In the genomic region with DNA sequence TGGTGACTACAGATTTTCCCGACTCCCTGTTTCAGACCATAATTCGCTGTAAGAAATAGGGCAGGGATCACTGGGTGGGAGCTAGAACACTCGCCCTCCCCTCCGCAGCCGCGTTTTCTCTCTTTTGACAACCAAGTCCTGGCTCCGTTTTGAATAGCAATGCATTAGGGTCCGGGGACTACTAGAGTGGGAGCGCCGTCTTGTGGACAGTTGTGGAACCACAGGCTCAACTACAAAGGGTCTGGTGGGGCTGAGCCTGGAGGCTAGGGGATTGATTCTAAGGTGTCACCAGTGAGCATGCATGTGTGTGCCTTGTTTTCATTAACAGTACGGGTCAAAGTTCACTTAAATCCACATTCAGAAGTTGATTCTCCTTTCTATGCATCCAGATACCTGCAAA, we compare ENCODE assay signal across 8 mouse cellular contexts. TPM values are rescaled to one million over a fixed set of nuclear protein-coding genes. Genes with fewer than 3 reads are reported as not detected.
DNase-seq lines count a peak whose midpoint lies in the region; ATAC-seq and TF ChIP-seq lines count a peak whose summit lies in the region.

No protein-coding gene starts in this region.

- intact Hi-C loops in gastrocnemius, adult 2 months (cut with DNase I): no loop called here
- intact Hi-C loops in left cerebral cortex, adult 2 months (cut with DNase I): loop anchor here (1.0 to 5.0 kb wide), 3 partner anchors 112 to 325 kb away; partner anchors contain the start of gene Chst1

- DNase-seq in ZHBTc4 (ENCODE audit: low read depth, low spot score): peak; percentile 86
- DNase-seq in cerebellum, postnatal 4 days (ENCODE audit: low spot score in 2 of 2): peak; percentile 79 to 90
- peak; percentile 81 for DNase-seq in gastrocnemius, adult 2 months
- DNase-seq in hindlimb bud, embryonic 11.5 days (ENCODE audit: extremely low spot score, low read depth, low spot score): peak; percentile 46
- DNase-seq in left cerebral cortex, adult 2 months (ENCODE audit: extremely low spot score in 1 of 2, low spot score in 2 of 2): peak; percentile 77 to 88
- DNase-seq in right cerebral cortex, postnatal 10 days (ENCODE audit: low spot score in 2 of 2): peak; percentile 84 to 88
- DNase-seq in urinary bladder, postnatal 14 days (ENCODE audit: low spot score): peak; percentile 86

- no peak; the same call in 1 of the 2 replicates for TF ChIP-seq CTCF in gastrocnemius, adult 2 months (IDR thresholded peaks at IDR 0.05)
- peak; percentile 99 for TF ChIP-seq CTCF in left cerebral cortex, adult 2 months (IDR thresholded peaks at IDR 0.05)

- ATAC-seq in megakaryocyte, adult 5-6 weeks (ENCODE audit: poor library complexity, severe bottlenecking): peak; percentile 65

- H3K27ac ChIP-seq in gastrocnemius, adult 2 months: no peak overlapping the region
- no peak overlapping the region for H3K27ac ChIP-seq in left cerebral cortex, adult 2 months

- peak overlapping the region; percentile 57 for H3K4me3 ChIP-seq in gastrocnemius, adult 2 months
- H3K4me3 ChIP-seq in left cerebral cortex, adult 2 months: no peak overlapping the region

RNA-seq across cellular contexts. Expression of gene Slc35c1, which starts 26.1 kb away (rescaled TPM):
- total RNA-seq in gastrocnemius, adult 2 months (2021): 1 to 10 TPM; 4.9 to 5.1 TPM
- 10 to 100 TPM; 16.1 to 16.9 TPM for total RNA-seq in left cerebral cortex, adult 2 months (2021)
- 82.5 and 84.8 TPM in 2 replicates for total RNA-seq in megakaryocyte, adult 5-6 weeks (2015)
- 28.7 and 42.0 TPM in 2 replicates for total RNA-seq in megakaryocyte, adult 5-6 weeks (2017)

RNA-seq across cellular contexts. Expression of gene Cry2, which starts 52.6 kb away (rescaled TPM):
- total RNA-seq in gastrocnemius, adult 2 months (2021): 10 to 100 TPM; 12.5 to 26.8 TPM
- 100 to 1,000 TPM; 126 to 129 TPM for total RNA-seq in left cerebral cortex, adult 2 months (2021)
- total RNA-seq in megakaryocyte, adult 5-6 weeks (2015): 3.5 and 4.1 TPM in 2 replicates
- total RNA-seq in megakaryocyte, adult 5-6 weeks (2017): 3.2 and 4.3 TPM in 2 replicates

Comparison
In these comparisons a context has a peak if more than half of its experiments do, and no peak if none do; other contexts are left out.
1. RNA of gene Cry2, which starts 52.6 kb away (total RNA-seq): 126 to 129 TPM in left cerebral cortex, adult 2 months; 12.5 to 26.8 TPM in gastrocnemius, adult 2 months and 3.2 to 4.3 TPM in megakaryocyte, adult 5-6 weeks; every median in the first group is over 4 times any median in the second.
2. Peak in every context shown above with its lines, with median percentiles within 50 percentile points of each other: DNase-seq.